8 mouse cellular contexts compared by ENCODE assay signal in genomic region chr12:112693185-112694126, GRCm38 (mm10). TPM values are rescaled to one million over a fixed set of nuclear protein-coding genes. Genes with fewer than 3 reads are reported as not detected.
DNase-seq lines count a peak whose midpoint lies in the region; ATAC-seq and TF ChIP-seq lines count a peak whose summit lies in the region.

No protein-coding gene starts in this region.

- H3K36me3 ChIP-seq in forebrain, embryonic 13.5 days (ENCODE audit: poor library complexity, severe bottlenecking), result no peaks in the 10 kb centered on the region
- no peaks in the 10 kb centered on the region for H3K36me3 ChIP-seq in liver, embryonic 16.5 days (ENCODE audit: control insufficient read depth, insufficient read depth)
- no peaks in the 10 kb centered on the region for H3K36me3 ChIP-seq in neural tube, embryonic 12.5 days
- H3K36me3 ChIP-seq in stomach, postnatal 0 days (ENCODE audit: control insufficient read depth, insufficient read depth, low read length), result no peaks in the 10 kb centered on the region

- peak overlapping the region; percentile 96 for H3K9ac ChIP-seq in forebrain, embryonic 13.5 days
- peak overlapping the region; percentile 84 for H3K9ac ChIP-seq in liver, embryonic 16.5 days (ENCODE audit: low read depth, low read length)
- peak overlapping the region; percentile 80 for H3K9ac ChIP-seq in neural tube, embryonic 12.5 days
- peak overlapping the region; percentile 94 for H3K9ac ChIP-seq in stomach, postnatal 0 days (ENCODE audit: low read length)

- no peak for TF ChIP-seq CTCF in stomach, postnatal 0 days (IDR thresholded peaks at IDR 0.05; ENCODE audit: low read depth)

- H3K4me1 ChIP-seq in forebrain, embryonic 13.5 days, result peaks cover 18% of the 10 kb centered on the region
- H3K4me1 ChIP-seq in liver, embryonic 16.5 days (ENCODE audit: control insufficient read depth, low read depth, low read length), result peaks cover 15% of the 10 kb centered on the region
- peaks cover 18% of the 10 kb centered on the region for H3K4me1 ChIP-seq in neural tube, embryonic 12.5 days
- peaks cover 5% of the 10 kb centered on the region; the same call in 1 of the 2 replicates for H3K4me1 ChIP-seq in stomach, postnatal 0 days (replicated peaks; ENCODE audit: control insufficient read depth, insufficient read depth)

- TF ChIP-seq EP300 in stomach, postnatal 0 days (optimal IDR thresholded peaks at IDR 0.05), result no peak

- H3K27me3 ChIP-seq in forebrain, embryonic 13.5 days, result 0 out of 2 replicates have a peak, but pooled peaks cover 10% of the 10 kb centered on the region
- H3K27me3 ChIP-seq in liver, embryonic 16.5 days (ENCODE audit: control insufficient read depth, insufficient read depth, low read depth, low read length), result peaks cover 1% of the 10 kb centered on the region; the same call in 1 of the 2 replicates
- 0 out of 2 replicates have a peak, but pooled peaks cover 6% of the 10 kb centered on the region for H3K27me3 ChIP-seq in neural tube, embryonic 12.5 days (replicated peaks)
- H3K27me3 ChIP-seq in stomach, postnatal 0 days (ENCODE audit: control insufficient read depth, insufficient read depth, low read length), result no peaks in the 10 kb centered on the region

- peak overlapping the region; percentile 69 for H3K4me3 ChIP-seq in forebrain, embryonic 13.5 days
- H3K4me3 ChIP-seq in liver, embryonic 16.5 days (ENCODE audit: low read depth, low read length), result peak overlapping the region; percentile 72
- H3K4me3 ChIP-seq in neural tube, embryonic 12.5 days, result peak overlapping the region; percentile 65
- peak overlapping the region; percentile 64 for H3K4me3 ChIP-seq in stomach, postnatal 0 days (ENCODE audit: low read depth, low read length)

- peak; percentile 95 for DNase-seq in ES-CJ7 (ENCODE audit: low read depth, low spot score)
- DNase-seq in heart, postnatal 10 days, result peak; percentile 96 to 98
- peak; percentile 96 to 97 for DNase-seq in kidney, postnatal 4 days
- peak; percentile 95 for DNase-seq in stomach, postnatal 0 days (ENCODE audit: low spot score)

- peak; percentile 94 for ATAC-seq in cerebellum, adult (ENCODE audit: insufficient number of reproducible peaks, low FRiP score, low TSS enrichment)
- peak; percentile 97 for ATAC-seq in forebrain, embryonic 13.5 days
- peak; percentile 96 for ATAC-seq in liver, embryonic 16.5 days (ENCODE audit: low read depth)
- ATAC-seq in neural tube, embryonic 12.5 days (ENCODE audit: low FRiP score, low read depth), result peak; percentile 94
- peak; percentile 94 for ATAC-seq in stomach, postnatal 0 days (ENCODE audit: low FRiP score, low TSS enrichment)

- peak overlapping the region; percentile 90 for H3K27ac ChIP-seq in forebrain, embryonic 13.5 days
- peak overlapping the region; percentile 57 for H3K27ac ChIP-seq in liver, embryonic 16.5 days (ENCODE audit: low read length)
- peak overlapping the region; percentile 77 for H3K27ac ChIP-seq in neural tube, embryonic 12.5 days
- peak overlapping the region; percentile 88 for H3K27ac ChIP-seq in stomach, postnatal 0 days (replicated peaks)

- no peaks in the 10 kb centered on the region for H3K9me3 ChIP-seq in forebrain, embryonic 13.5 days (replicated peaks)
- no peaks in the 10 kb centered on the region for H3K9me3 ChIP-seq in liver, embryonic 16.5 days (replicated peaks; ENCODE audit: control insufficient read depth, low read length)
- H3K9me3 ChIP-seq in neural tube, embryonic 12.5 days, result no peaks in the 10 kb centered on the region
- H3K9me3 ChIP-seq in stomach, postnatal 0 days (ENCODE audit: control insufficient read depth, low read length), result no peaks in the 10 kb centered on the region

- intact Hi-C loops in heart, postnatal 10 days (cut with DNase I), result no loop called here

- WGBS in forebrain, embryonic 13.5 days, result 3% methylated on average over 54 of the region's 54 CpGs
- WGBS in liver, embryonic 16.5 days (ENCODE audit: insufficient replicate concordance), result 2% methylated on average over 54 of the region's 54 CpGs
- 3% methylated on average over 54 of the region's 54 CpGs for WGBS in neural tube, embryonic 12.5 days
- WGBS in stomach, postnatal 0 days, result 2% methylated on average over 54 of the region's 54 CpGs

- peak overlapping the region; percentile 87 for H3K4me2 ChIP-seq in forebrain, embryonic 13.5 days
- peak overlapping the region; percentile 89 for H3K4me2 ChIP-seq in liver, embryonic 16.5 days (ENCODE audit: low read depth, low read length)
- peak overlapping the region; percentile 90 for H3K4me2 ChIP-seq in neural tube, embryonic 12.5 days (replicated peaks)
- H3K4me2 ChIP-seq in stomach, postnatal 0 days (replicated peaks; ENCODE audit: low read depth), result peak overlapping the region; percentile 91

RNA-seq across cellular contexts. Expression of gene Zbtb42, which starts 14.8 kb away (rescaled TPM):
- 2.1 and 2.4 TPM in 2 replicates for polyA plus RNA-seq in forebrain, embryonic 13.5 days (2015; fragmentation: Nextera tagmentation; extraction: Ambion mirVana)
- total RNA-seq in heart, postnatal 10 days (2021), result 1 to 10 TPM; 7.7 to 8.5 TPM
- 0.88 and 1.5 TPM in 2 replicates for polyA plus RNA-seq in liver, embryonic 16.5 days (2015; fragmentation: Nextera tagmentation; extraction: Ambion mirVana)
- polyA plus RNA-seq in neural tube, embryonic 12.5 days (2016; fragmentation: Nextera tagmentation; extraction: Ambion mirVana), result 4.0 and 5.4 TPM in 2 replicates
- 11.3 and 12.1 TPM in 2 replicates for polyA plus RNA-seq in stomach, postnatal 0 days (2015; fragmentation: Nextera tagmentation; extraction: Ambion mirVana)

RNA-seq across cellular contexts. Expression of gene Akt1, which starts 18.8 kb away (rescaled TPM):
- polyA plus RNA-seq in forebrain, embryonic 13.5 days (2015; fragmentation: Nextera tagmentation; extraction: Ambion mirVana), result 46.4 and 50.3 TPM in 2 replicates
- total RNA-seq in heart, postnatal 10 days (2021), result 100 to 1,000 TPM; 346 to 355 TPM
- polyA plus RNA-seq in liver, embryonic 16.5 days (2015; fragmentation: Nextera tagmentation; extraction: Ambion mirVana), result 8.6 and 8.9 TPM in 2 replicates
- 184 and 201 TPM in 2 replicates for polyA plus RNA-seq in neural tube, embryonic 12.5 days (2016; fragmentation: Nextera tagmentation; extraction: Ambion mirVana)
- polyA plus RNA-seq in stomach, postnatal 0 days (2015; fragmentation: Nextera tagmentation; extraction: Ambion mirVana), result 84.5 and 98.2 TPM in 2 replicates

RNA-seq across cellular contexts. Expression of gene Cep170b, which starts 26.8 kb away (rescaled TPM):
- polyA plus RNA-seq in forebrain, embryonic 13.5 days (2015; fragmentation: Nextera tagmentation; extraction: Ambion mirVana), result 11.0 and 13.1 TPM in 2 replicates
- 10 to 100 TPM; 11.3 to 11.9 TPM for total RNA-seq in heart, postnatal 10 days (2021)
- polyA plus RNA-seq in liver, embryonic 16.5 days (2015; fragmentation: Nextera tagmentation; extraction: Ambion mirVana), result 2.8 and 3.6 TPM in 2 replicates
- polyA plus RNA-seq in neural tube, embryonic 12.5 days (2016; fragmentation: Nextera tagmentation; extraction: Ambion mirVana), result 22.2 and 23.2 TPM in 2 replicates
- 20.7 and 21.2 TPM in 2 replicates for polyA plus RNA-seq in stomach, postnatal 0 days (2015; fragmentation: Nextera tagmentation; extraction: Ambion mirVana)

RNA-seq across cellular contexts. Expression of gene Siva1, which starts 49.0 kb away (rescaled TPM):
- 154 and 174 TPM in 2 replicates for polyA plus RNA-seq in forebrain, embryonic 13.5 days (2015; fragmentation: Nextera tagmentation; extraction: Ambion mirVana)
- 10 to 100 TPM; 26.4 to 31.4 TPM for total RNA-seq in heart, postnatal 10 days (2021)
- polyA plus RNA-seq in liver, embryonic 16.5 days (2015; fragmentation: Nextera tagmentation; extraction: Ambion mirVana), result 84.7 and 89.5 TPM in 2 replicates
- 108 and 130 TPM in 2 replicates for polyA plus RNA-seq in neural tube, embryonic 12.5 days (2016; fragmentation: Nextera tagmentation; extraction: Ambion mirVana)
- 91.5 and 97.1 TPM in 2 replicates for polyA plus RNA-seq in stomach, postnatal 0 days (2015; fragmentation: Nextera tagmentation; extraction: Ambion mirVana)

Comparison
In these comparisons a context has a peak if more than half of its experiments do, and no peak if none do; other contexts are left out.
1. Peak in every context shown above with its lines: DNase-seq, ATAC-seq, H3K4me3 ChIP-seq and H3K27ac ChIP-seq.